Mouse (Mus musculus): ENCODE results near the gene Hid1.

- no peak for TF ChIP-seq EP300 (IDR thresholded peaks at IDR 0.05; ENCODE audit: low read depth)
- no peak for TF ChIP-seq CTCF (IDR thresholded peaks at IDR 0.05; ENCODE audit: low read depth)
Observed at GRCm38 (mm10) chr11:115300745-115301144, 66.8 kb downstream of the Hid1 start.

Data from liver, postnatal 0 days (tissue).